Mouse (Mus musculus) CD4-positive, CD25-positive, alpha-beta regulatory T cell (primary cell): ENCODE data around the gene Pou6f2. TPM values are rescaled to one million over a fixed set of nuclear protein-coding genes. Genes with fewer than 3 reads are reported as not detected.

ENCODE experiments used
- polyA plus RNA-seq: library from polyadenylated mRNA; unstranded; fragments of 100-300 nt; shearing (Covaris generic); gene quantifications from one replicate; pipeline ENCODE4 v1.2.1, GENCODE M21; 2017

The Pou6f2 gene
- 0.37 TPM for polyA plus RNA-seq

DNA sequence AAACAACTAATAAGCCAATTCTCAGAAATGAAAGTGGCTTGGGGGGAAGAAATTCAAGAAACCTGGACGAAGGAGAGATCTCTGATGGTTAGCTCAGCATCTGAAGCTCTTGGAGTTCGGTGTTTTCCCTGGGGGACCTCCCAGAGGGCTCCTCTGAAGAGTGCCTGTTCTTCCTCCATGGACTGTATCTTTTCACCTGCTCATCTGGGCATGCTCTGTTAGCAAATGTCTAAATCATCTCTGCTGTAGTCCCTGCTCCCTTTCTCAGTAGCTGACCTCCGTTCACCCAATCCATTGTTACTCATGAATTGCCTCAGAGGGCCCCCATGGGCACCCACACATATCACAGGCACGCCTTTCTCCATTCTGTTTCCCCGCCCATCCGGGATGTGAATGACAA, at the start of gene Pou6f2:
Pou6f2 (minus strand) TSS at position 101 of the 400 bp plus-strand sequence.

